Mouse (Mus musculus) lung, embryonic 15.5 days (tissue): Measurements from ENCODE around the gene Gpd1. TPM values are rescaled to one million over a fixed set of nuclear protein-coding genes. Genes with fewer than 3 reads are reported as not detected.
"Not testable (repeated sequence)": the region's sequence is repeated elsewhere in the genome, so short reads cannot be mapped to it uniquely, and the experiment has no call there.

Experiments
- ATAC-seq: fragments of 200-750 bp; cut with Nextera tagmentation; 2 replicates; pipeline ENCODE4 v1.8.0; 2017; ENCODE audit warnings: moderate number of reproducible peaks, borderline replicate concordance; ENCODE audit not compliant: low FRiP score, low TSS enrichment; ENCODE audit errors: extremely low read depth
- H3K27ac ChIP-seq: fragments of 300-500 bp; sonication (generic); 2 replicates; pipeline ENCODE4 v1.5.1; 2015; ENCODE audit warnings: moderate library complexity, mild to moderate bottlenecking, inconsistent platforms
- H3K27me3 ChIP-seq: fragments of 300-500 bp; sonication (generic); 2 replicates; pipeline ENCODE4 v1.6.1; 2015; ENCODE audit warnings: inconsistent platforms
- H3K36me3 ChIP-seq: fragments of 300-500 bp; sonication (generic); 2 replicates; pipeline ENCODE4 v1.6.1; 2015; ENCODE audit warnings: inconsistent platforms
- H3K4me1 ChIP-seq: fragments of 300-500 bp; sonication (generic); 2 replicates; pipeline ENCODE4 v1.6.1; 2015; ENCODE audit warnings: inconsistent platforms
- H3K4me2 ChIP-seq: fragments of 300-500 bp; sonication (generic); 2 replicates; pipeline ENCODE4 v1.6.1; 2015; ENCODE audit warnings: inconsistent platforms, mild to moderate bottlenecking, moderate library complexity
- H3K4me3 ChIP-seq: fragments of 300-500 bp; sonication (generic); 2 replicates; pipeline ENCODE4 v1.5.1; 2015; ENCODE audit warnings: mild to moderate bottlenecking, inconsistent platforms
- H3K9ac ChIP-seq: fragments of 300-500 bp; sonication (generic); 2 replicates; pipeline ENCODE4 v1.6.1; 2015; ENCODE audit warnings: inconsistent platforms
- H3K9me3 ChIP-seq: fragments of 300-500 bp; sonication (generic); 2 replicates; pipeline ENCODE4 v1.6.1; 2016; ENCODE audit warnings: inconsistent platforms
- WGBS: fragments of 180-500 bp; shearing (Covaris S2); methylation state at CpG from one replicate; pipeline ENCODE4 v1.1.7; 2015; 5-methylcytosine and 5-hydroxymethylcytosine counted together
- polyA plus RNA-seq: library from polyadenylated mRNA; unstranded; fragments of >200 nt; fragmentation: Nextera tagmentation; extraction: Ambion mirVana; gene quantifications from 2 replicates; pipeline ENCODE4 v1.2.1, GENCODE M21; 2015

Gpd1 gene
- polyA plus RNA-seq, 1 experiment from 2014 or later: 0.82 TPM

GRCm38 (mm10) chr15:99682880-99683279 is 34.4 kb upstream of the Gpd1 start:
- Histone ChIP-seq H3K9me3 (no peaks in the 10 kb centered on the region), H3K4me2 (no peak overlapping the region), H3K9ac (no peak overlapping the region), H3K4me3 (no peak overlapping the region), H3K27ac (no peak overlapping the region), H3K27me3 (peaks cover 4% of the 10 kb centered on the region; the same call in 1 of the 2 replicates), H3K36me3 (no peaks in the 10 kb centered on the region), H3K4me1 (peaks cover 8% of the 10 kb centered on the region; the same call in 1 of the 2 replicates)
- WGBS: 91% methylated on average over 7 of the region's 7 CpGs
- ATAC-seq: no peak

- Histone ChIP-seq H3K27ac (no peak overlapping the region), H3K4me3 (no peak overlapping the region), H3K36me3 (no peaks in the 10 kb centered on the region), H3K9ac (no peak overlapping the region), H3K27me3 (no peaks in the 10 kb centered on the region; the same call in 1 of the 2 replicates), H3K9me3 (no peaks in the 10 kb centered on the region), H3K4me2 (no peak overlapping the region), H3K4me1 (no peaks in the 10 kb centered on the region)
- 90% methylated on average over 5 of the region's 5 CpGs for WGBS
- ATAC-seq: no peak
Observed at GRCm38 (mm10) chr15:99684156-99684555, 33.2 kb upstream of the Gpd1 start.

- Histone ChIP-seq H3K9ac (no peak overlapping the region), H3K9me3 (no peaks in the 10 kb centered on the region), H3K27me3 (peaks cover 17% of the 10 kb centered on the region; the same call in 1 of the 2 replicates), H3K4me3 (no peak overlapping the region), H3K36me3 (no peaks in the 10 kb centered on the region), H3K27ac (no peak overlapping the region), H3K4me1 (no peaks in the 10 kb centered on the region), H3K4me2 (no peak overlapping the region)
- peak; percentile 23; the same call in 1 of the 2 replicates for ATAC-seq
- WGBS: 2% methylated on average over 4 of the region's 4 CpGs
Observed at GRCm38 (mm10) chr15:99688712-99689111, 28.6 kb upstream of the Gpd1 start.

- no peak for ATAC-seq
- no peaks in the 10 kb centered on the region for H3K36me3 ChIP-seq
- peaks cover 17% of the 10 kb centered on the region; the same call in 1 of the 2 replicates for H3K27me3 ChIP-seq
- 20% methylated on average over 4 of the region's 4 CpGs for WGBS
- H3K4me1 ChIP-seq: no peaks in the 10 kb centered on the region
- no peaks in the 10 kb centered on the region for H3K9me3 ChIP-seq
- no peak overlapping the region for H3K27ac ChIP-seq
- no peak overlapping the region for H3K4me3 ChIP-seq
- no peak overlapping the region for H3K9ac ChIP-seq
- H3K4me2 ChIP-seq: no peak overlapping the region
Observed at GRCm38 (mm10) chr15:99690924-99691323, 26.4 kb upstream of the Gpd1 start.

GRCm38 (mm10) chr15:99691976-99692375 is 25.3 kb upstream of the Gpd1 start:
- 38% methylated on average over 9 of the region's 9 CpGs for WGBS
- H3K9ac ChIP-seq: no peak overlapping the region
- no peaks in the 10 kb centered on the region for H3K4me1 ChIP-seq
- H3K4me2 ChIP-seq: no peak overlapping the region
- H3K27ac ChIP-seq: no peak overlapping the region
- no peak for ATAC-seq
- no peaks in the 10 kb centered on the region for H3K9me3 ChIP-seq
- no peaks in the 10 kb centered on the region for H3K36me3 ChIP-seq
- H3K4me3 ChIP-seq: no peak overlapping the region
- peaks cover 23% of the 10 kb centered on the region for H3K27me3 ChIP-seq

- no peaks in the 10 kb centered on the region for H3K36me3 ChIP-seq
- H3K9ac ChIP-seq: no peak overlapping the region
- 14% methylated on average over 2 of the region's 2 CpGs for WGBS
- H3K4me1 ChIP-seq: peaks cover 6% of the 10 kb centered on the region
- no peak overlapping the region for H3K4me3 ChIP-seq
- H3K27ac ChIP-seq: no peak overlapping the region
- no peaks in the 10 kb centered on the region for H3K9me3 ChIP-seq
- no peak overlapping the region for H3K4me2 ChIP-seq
- H3K27me3 ChIP-seq: peaks cover 11% of the 10 kb centered on the region
- ATAC-seq: no peak
Observed at GRCm38 (mm10) chr15:99697309-99697708, 20.0 kb upstream of the Gpd1 start.

GRCm38 (mm10) chr15:99698533-99699085 is 18.7 kb upstream of the Gpd1 start:
- Histone ChIP-seq H3K4me1 (peaks cover 15% of the 10 kb centered on the region), H3K9me3 (no peaks in the 10 kb centered on the region), H3K27me3 (peaks cover 6% of the 10 kb centered on the region), H3K4me3 (no peak overlapping the region), H3K9ac (no peak overlapping the region), H3K4me2 (no peak overlapping the region), H3K36me3 (no peaks in the 10 kb centered on the region), H3K27ac (no peak overlapping the region)
- ATAC-seq: no peak
- 31% methylated on average over 20 of the region's 20 CpGs for WGBS

GRCm38 (mm10) chr15:99699715-99700114 is 17.6 kb upstream of the Gpd1 start:
- peaks cover 7% of the 10 kb centered on the region; the same call in 1 of the 2 replicates for H3K36me3 ChIP-seq
- no peak overlapping the region for H3K4me2 ChIP-seq
- 80% methylated on average over 10 of the region's 10 CpGs for WGBS
- H3K27me3 ChIP-seq: peaks cover 6% of the 10 kb centered on the region
- H3K27ac ChIP-seq: no peak overlapping the region
- ATAC-seq: no peak
- no peak overlapping the region for H3K9ac ChIP-seq
- no peak overlapping the region for H3K4me3 ChIP-seq
- H3K9me3 ChIP-seq: no peaks in the 10 kb centered on the region
- H3K4me1 ChIP-seq: peaks cover 23% of the 10 kb centered on the region

GRCm38 (mm10) chr15:99700219-99701106 is 16.9 kb upstream of the Gpd1 start:
- Histone ChIP-seq H3K9me3 (no peaks in the 10 kb centered on the region), H3K4me3 (no peak overlapping the region), H3K27ac (no peak overlapping the region), H3K9ac (no peak overlapping the region), H3K27me3 (peaks cover 6% of the 10 kb centered on the region), H3K4me2 (no peak overlapping the region), H3K4me1 (peaks cover 23% of the 10 kb centered on the region), H3K36me3 (peaks cover 11% of the 10 kb centered on the region)
- 85% methylated on average over 18 of the region's 18 CpGs for whole genome bisulfite sequencing
- no peak for ATAC-seq

- peak overlapping the region; percentile 85 for H3K4me3 ChIP-seq
- peaks cover 23% of the 10 kb centered on the region for H3K4me1 ChIP-seq
- ATAC-seq, H3K9me3 ChIP-seq, H3K27me3 ChIP-seq, H3K27ac ChIP-seq: not testable (repeated sequence)
- peak overlapping the region; percentile 99 for H3K9ac ChIP-seq
- H3K36me3 ChIP-seq: peaks cover 19% of the 10 kb centered on the region
- peak overlapping the region; percentile 76 for H3K4me2 ChIP-seq
- WGBS: 38% methylated on average over 16 of the region's 16 CpGs
Observed at GRCm38 (mm10) chr15:99701640-99701998, 15.7 kb upstream of the Gpd1 start.

- H3K4me2 ChIP-seq: peak within 1 kb of the TSS; percentile 76
- no peaks in the 10 kb centered on the region for H3K9me3 ChIP-seq
- H3K27me3 ChIP-seq: no peaks in the 10 kb centered on the region; the same call in 1 of the 2 replicates
- ATAC-seq: peak; percentile 95
- peak within 1 kb of the TSS; percentile 99 for H3K9ac ChIP-seq
- peak within 1 kb of the TSS; percentile 97 for H3K27ac ChIP-seq
- under 1% methylated on average over 67 of the region's 71 CpGs for WGBS
- H3K36me3 ChIP-seq: peaks cover 26% of the 10 kb centered on the region
- H3K4me1 ChIP-seq: peaks cover 23% of the 10 kb centered on the region
- H3K4me3 ChIP-seq: peak within 1 kb of the TSS; percentile 85
Observed at GRCm38 (mm10) chr15:99701999-99702900, 15.1 kb upstream of the Gpd1 start, which contains the start of gene Smarcd1. Gene Smarcd1 (plus strand): TSS chr15:99702129.
